Mouse (Mus musculus) embryonic facial prominence, embryonic 13.5 days (tissue): ENCODE results near the gene Zbed6. TPM values are rescaled to one million over a fixed set of nuclear protein-coding genes. Genes with fewer than 3 reads are reported as not detected.
"Not testable (repeated sequence)": the region's sequence is repeated elsewhere in the genome, so short reads cannot be mapped to it uniquely, and the experiment has no call there.

Source experiments
- ATAC-seq: fragments of 200-750 bp; cut with Nextera tagmentation; 2 replicates; pipeline ENCODE4 v1.8.0; 2017; ENCODE audit warnings: low read depth; ENCODE audit not compliant: insufficient number of reproducible peaks, insufficient read depth, low FRiP score, low TSS enrichment
- H3K27ac ChIP-seq: fragments of 300-500 bp; sonication (generic); 2 replicates; pipeline ENCODE4 v1.5.1; 2015; ENCODE audit warnings: moderate library complexity, mild to moderate bottlenecking, inconsistent platforms
- H3K27me3 ChIP-seq: fragments of 300-500 bp; sonication (generic); 2 replicates; pipeline ENCODE4 v1.6.1; 2015; ENCODE audit warnings: mild to moderate bottlenecking, inconsistent platforms
- H3K36me3 ChIP-seq: fragments of 300-500 bp; sonication (generic); 2 replicates; pipeline ENCODE4 v1.6.1; 2015; ENCODE audit warnings: mild to moderate bottlenecking, inconsistent platforms
- H3K4me1 ChIP-seq: fragments of 300-500 bp; sonication (generic); 2 replicates; pipeline ENCODE4 v1.6.1; 2015; ENCODE audit warnings: inconsistent platforms
- H3K4me2 ChIP-seq: fragments of 300-500 bp; sonication (generic); 2 replicates; pipeline ENCODE4 v1.6.1; 2015; ENCODE audit warnings: moderate library complexity, mild to moderate bottlenecking, inconsistent platforms
- H3K4me3 ChIP-seq: fragments of 300-500 bp; sonication (generic); 2 replicates; pipeline ENCODE4 v1.5.1; 2015; ENCODE audit warnings: mild to moderate bottlenecking, inconsistent platforms
- H3K9ac ChIP-seq: fragments of 300-500 bp; sonication (generic); 2 replicates; pipeline ENCODE4 v1.6.1; 2015; ENCODE audit warnings: mild to moderate bottlenecking, inconsistent platforms
- H3K9me3 ChIP-seq: fragments of 300-500 bp; sonication (generic); 2 replicates; pipeline ENCODE4 v1.6.1; 2016; ENCODE audit warnings: inconsistent platforms
- WGBS: fragments of 180-500 bp; shearing (Covaris S2); methylation state at CpG from one replicate; pipeline ENCODE4 v1.1.7; 2015; ENCODE audit warnings: mixed read lengths; 5-methylcytosine and 5-hydroxymethylcytosine counted together
- polyA plus RNA-seq: library from polyadenylated mRNA; unstranded; fragments of >200 nt; fragmentation: Nextera tagmentation; extraction: Ambion mirVana; gene quantifications from 2 replicates; pipeline ENCODE4 v1.2.1, GENCODE M21; 2015

The Zbed6 gene
- polyA plus RNA-seq, result not detected in 2 replicates

GRCm38 (mm10) chr1:133660466-133661202 is at the start of gene Zbed6:
TSS of gene Zbed6 (minus strand) at chr1:133660885.
- peak; percentile 67 for ATAC-seq
- H3K4me1 ChIP-seq, result peaks cover 40% of the 10 kb centered on the region
- peak within 1 kb of the TSS; percentile 94 for H3K27ac ChIP-seq
- no peaks in the 10 kb centered on the region for H3K27me3 ChIP-seq
- WGBS, result under 1% methylated on average over 41 of the region's 41 CpGs
- no peaks in the 10 kb centered on the region for H3K9me3 ChIP-seq
- H3K9ac ChIP-seq, result peak within 1 kb of the TSS; percentile 89
- peaks cover 31% of the 10 kb centered on the region for H3K36me3 ChIP-seq
- peak within 1 kb of the TSS; percentile 79 for H3K4me3 ChIP-seq
- H3K4me2 ChIP-seq, result peak within 1 kb of the TSS; percentile 87

- H3K9me3 ChIP-seq, result no peaks in the 10 kb centered on the region
- H3K27ac ChIP-seq, result no peak overlapping the region
- ATAC-seq, result no peak
- WGBS, result 81% methylated on average over 3 of the region's 3 CpGs
- H3K4me1 ChIP-seq, result peaks cover 27% of the 10 kb centered on the region
- H3K27me3 ChIP-seq, result no peaks in the 10 kb centered on the region
- H3K4me2 ChIP-seq, result no peak overlapping the region
- H3K9ac ChIP-seq, result no peak overlapping the region
- no peak overlapping the region for H3K4me3 ChIP-seq
- H3K36me3 ChIP-seq, result peaks cover 56% of the 10 kb centered on the region
These were observed 48.6 kb upstream of the Zbed6 start for GRCm38 (mm10) chr1:133709292-133709691.

GRCm38 (mm10) chr1:133701824-133702223 is 41.1 kb upstream of the Zbed6 start:
- WGBS, result 37% methylated on average over 1 of the region's 2 CpGs
- ATAC-seq, H3K9ac ChIP-seq, H3K27me3 ChIP-seq, H3K4me3 ChIP-seq, H3K4me1 ChIP-seq, H3K9me3 ChIP-seq, H3K27ac ChIP-seq, H3K4me2 ChIP-seq: not testable (repeated sequence)
- peaks cover 34% of the 10 kb centered on the region for H3K36me3 ChIP-seq

GRCm38 (mm10) chr1:133697935-133698620 is 37.4 kb upstream of the Zbed6 start:
- no peak for ATAC-seq
- H3K36me3 ChIP-seq, result 0 out of 2 replicates have a peak, but pooled peaks cover 4% of the 10 kb centered on the region
- H3K27me3 ChIP-seq, result no peaks in the 10 kb centered on the region
- H3K4me1 ChIP-seq, result peaks cover 33% of the 10 kb centered on the region
- no peak overlapping the region for H3K27ac ChIP-seq
- H3K9me3 ChIP-seq, result no peaks in the 10 kb centered on the region
- H3K4me2 ChIP-seq, result no peak overlapping the region
- WGBS, result 93% methylated on average over 12 of the region's 12 CpGs
- H3K9ac ChIP-seq, result no peak overlapping the region
- no peak overlapping the region for H3K4me3 ChIP-seq

GRCm38 (mm10) chr1:133695901-133696300 is 35.2 kb upstream of the Zbed6 start:
- no peaks in the 10 kb centered on the region for H3K27me3 ChIP-seq
- no peak overlapping the region for H3K9ac ChIP-seq
- no peaks in the 10 kb centered on the region for H3K36me3 ChIP-seq
- H3K4me1 ChIP-seq, result peaks cover 33% of the 10 kb centered on the region
- H3K4me3 ChIP-seq, result no peak overlapping the region
- peak; percentile 50; the same call in 1 of the 2 replicates for ATAC-seq
- peak overlapping the region; percentile 86 for H3K27ac ChIP-seq
- WGBS, result 29% methylated on average over 7 of the region's 7 CpGs
- no peaks in the 10 kb centered on the region for H3K9me3 ChIP-seq
- no peak overlapping the region for H3K4me2 ChIP-seq

- Histone ChIP-seq H3K27ac (peak overlapping the region; percentile 86), H3K36me3 (no peaks in the 10 kb centered on the region), H3K9me3 (no peaks in the 10 kb centered on the region), H3K4me2 (no peak overlapping the region), H3K4me1 (peaks cover 36% of the 10 kb centered on the region), H3K4me3 (no peak overlapping the region), H3K27me3 (no peaks in the 10 kb centered on the region), H3K9ac (no peak overlapping the region)
- no peak for ATAC-seq
- 95% methylated on average over 1 of the region's 1 CpGs for WGBS
These were observed 34.2 kb upstream of the Zbed6 start for GRCm38 (mm10) chr1:133694876-133695275.

GRCm38 (mm10) chr1:133694301-133694700 is 33.6 kb upstream of the Zbed6 start:
- ATAC-seq, result peak; percentile 37; the same call in 1 of the 2 replicates

GRCm38 (mm10) chr1:133693536-133694114 is 32.9 kb upstream of the Zbed6 start:
- Histone ChIP-seq H3K4me2 (no peak overlapping the region), H3K9me3 (no peaks in the 10 kb centered on the region), H3K4me3 (no peak overlapping the region), H3K36me3 (no peaks in the 10 kb centered on the region), H3K9ac (no peak overlapping the region), H3K27me3 (no peaks in the 10 kb centered on the region), H3K27ac (peak overlapping the region; percentile 86), H3K4me1 (peaks cover 40% of the 10 kb centered on the region)
- ATAC-seq, result no peak
- whole genome bisulfite sequencing, result 54% methylated on average over 11 of the region's 11 CpGs

More at GRCm38 (mm10) chr1:133694301-133694700, 33.6 kb upstream of the Zbed6 start:
- no peaks in the 10 kb centered on the region for H3K9me3 ChIP-seq
- no peak overlapping the region for H3K4me3 ChIP-seq
- peaks cover 40% of the 10 kb centered on the region for H3K4me1 ChIP-seq
- WGBS, result 3% methylated on average over 1 of the region's 1 CpGs
- H3K4me2 ChIP-seq, result no peak overlapping the region
- H3K27me3 ChIP-seq, result no peaks in the 10 kb centered on the region
- H3K36me3 ChIP-seq, result no peaks in the 10 kb centered on the region
- H3K27ac ChIP-seq, result peak overlapping the region; percentile 86
- no peak overlapping the region for H3K9ac ChIP-seq

GRCm38 (mm10) chr1:133692195-133692594 is 31.5 kb upstream of the Zbed6 start:
- H3K4me2 ChIP-seq, result no peak overlapping the region
- WGBS, result 39% methylated on average over 4 of the region's 4 CpGs
- no peak overlapping the region for H3K9ac ChIP-seq
- H3K4me3 ChIP-seq, result no peak overlapping the region
- no peaks in the 10 kb centered on the region for H3K36me3 ChIP-seq
- no peaks in the 10 kb centered on the region for H3K9me3 ChIP-seq
- no peaks in the 10 kb centered on the region for H3K27me3 ChIP-seq
- no peak overlapping the region for H3K27ac ChIP-seq
- ATAC-seq, result no peak
- H3K4me1 ChIP-seq, result peaks cover 40% of the 10 kb centered on the region

GRCm38 (mm10) chr1:133691046-133691445 is 30.4 kb upstream of the Zbed6 start:
- Histone ChIP-seq H3K27ac (no peak overlapping the region), H3K4me1 (peaks cover 31% of the 10 kb centered on the region), H3K9ac (no peak overlapping the region), H3K36me3 (no peaks in the 10 kb centered on the region), H3K4me2 (no peak overlapping the region), H3K27me3 (no peaks in the 10 kb centered on the region), H3K4me3 (no peak overlapping the region), H3K9me3 (no peaks in the 10 kb centered on the region)
- no peak for ATAC-seq
- 95% methylated on average over 6 of the region's 6 CpGs for WGBS

GRCm38 (mm10) chr1:133689897-133690296 is 29.2 kb upstream of the Zbed6 start, which contains the start of gene Lax1:
TSS of gene Lax1 (minus strand) at chr1:133690108.
- Histone ChIP-seq H3K4me1 (peaks cover 20% of the 10 kb centered on the region), H3K36me3 (no peaks in the 10 kb centered on the region), H3K9me3 (no peaks in the 10 kb centered on the region), H3K4me3 (no peak within 1 kb of the TSS), H3K27ac (0 out of 2 replicates have a peak within 1 kb of the TSS, but pooled peaks have one; percentile 17), H3K9ac (no peak within 1 kb of the TSS), H3K4me2 (no peak within 1 kb of the TSS), H3K27me3 (no peaks in the 10 kb centered on the region)
- 7% methylated on average over 6 of the region's 6 CpGs for WGBS
- no peak for ATAC-seq
